Mouse (Mus musculus) midbrain, embryonic 10.5 days (tissue): ENCODE results near the gene Utf1. TPM values are rescaled to one million over a fixed set of nuclear protein-coding genes. Genes with fewer than 3 reads are reported as not detected.

Source experiments
- DNase-seq: peaks from one replicate; pipeline ENCODE4 v3.0.0-alpha.2; 2017; ENCODE audit warnings: low spot score
- H3K27ac ChIP-seq: fragments of 300-500 bp; sonication (generic); replicated peaks from 2 replicates; pipeline ENCODE4 v1.5.1; 2016; ENCODE audit warnings: mild to moderate bottlenecking
- H3K27me3 ChIP-seq: fragments of 300-500 bp; sonication (generic); 2 replicates; pipeline ENCODE4 v1.6.1; 2016; ENCODE audit warnings: low read depth, mild to moderate bottlenecking; ENCODE audit not compliant: poor library complexity, severe bottlenecking
- H3K36me3 ChIP-seq: fragments of 300-500 bp; sonication (generic); 2 replicates; pipeline ENCODE4 v1.6.1; 2016; ENCODE audit warnings: mild to moderate bottlenecking, moderate library complexity
- H3K4me1 ChIP-seq: fragments of 300-500 bp; sonication (generic); 2 replicates; pipeline ENCODE4 v1.6.1; 2016
- H3K4me3 ChIP-seq: fragments of 300-500 bp; sonication (generic); 2 replicates; pipeline ENCODE4 v1.5.1; 2016; ENCODE audit warnings: mild to moderate bottlenecking, moderate library complexity
- H3K9me3 ChIP-seq: fragments of 300-500 bp; sonication (generic); replicated peaks from 2 replicates; pipeline ENCODE4 v1.6.1; 2016; ENCODE audit warnings: mild to moderate bottlenecking
- WGBS: fragments of 180-500 bp; shearing (Covaris S2); methylation state at CpG from one replicate; pipeline ENCODE4 v1.1.7; 2016; 5-methylcytosine and 5-hydroxymethylcytosine counted together
- polyA plus RNA-seq: library from polyadenylated mRNA; unstranded; fragments of >200 nt; fragmentation: Nextera tagmentation; extraction: Ambion mirVana; gene quantifications from 2 replicates; pipeline ENCODE4 v1.2.1, GENCODE M21; 2016

The Utf1 gene
- polyA plus RNA-seq = 0.16 TPM in 1 of 2 replicates, not detected in the other

DNA sequence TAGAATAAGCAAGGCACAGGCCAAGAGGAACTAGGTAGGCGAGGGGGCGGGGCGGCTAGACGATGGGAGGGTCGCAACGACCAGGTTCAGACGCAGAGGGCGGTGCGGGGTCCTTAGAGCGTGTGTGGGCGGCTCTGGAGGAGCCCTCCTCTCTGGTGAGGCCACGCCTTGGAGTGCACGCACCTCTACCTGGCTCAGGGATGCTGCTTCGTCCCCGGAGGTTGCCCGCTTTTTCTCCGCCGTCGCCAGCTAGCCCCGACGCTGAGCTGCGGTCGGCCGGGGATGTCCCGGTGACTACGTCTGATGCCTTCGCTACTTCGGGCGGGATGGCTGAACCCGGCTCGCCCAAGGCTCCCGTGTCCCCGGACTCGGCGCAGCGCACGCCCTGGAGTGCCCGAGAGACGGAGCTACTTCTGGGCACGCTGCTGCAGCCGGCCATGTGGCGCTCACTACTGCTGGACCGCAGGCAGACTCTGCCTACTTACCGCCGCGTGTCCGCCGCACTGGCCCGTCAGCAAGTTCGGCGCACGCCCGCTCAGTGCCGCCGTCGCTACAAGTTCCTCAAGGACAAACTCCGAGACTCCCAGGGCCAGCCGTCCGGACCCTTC is at the start of gene Utf1:
TSS of gene Utf1 (plus strand) at position 116 of the 608 bp plus-strand sequence.
- peaks cover 97% of the 10 kb centered on the region for H3K27me3 ChIP-seq
- H3K9me3 ChIP-seq = no peaks in the 10 kb centered on the region
- under 1% methylated on average over 59 of the region's 59 CpGs for WGBS
- H3K4me3 ChIP-seq = peak within 1 kb of the TSS; percentile 45
- H3K4me1 ChIP-seq = peaks cover 13% of the 10 kb centered on the region
- H3K36me3 ChIP-seq = no peaks in the 10 kb centered on the region
- H3K27ac ChIP-seq = no peak within 1 kb of the TSS
- DNase-seq = peak; percentile 59

GRCm38 (mm10) chr7:139894655-139895557 is 48.7 kb upstream of the Utf1 start, which contains the start of gene Kndc1:
Gene Kndc1 (plus strand): TSS chr7:139894696.
- Histone ChIP-seq H3K9me3 (no peaks in the 10 kb centered on the region), H3K27ac (peak within 1 kb of the TSS; percentile 14; the same call in 1 of the 2 replicates), H3K4me1 (peaks cover 13% of the 10 kb centered on the region), H3K27me3 (peaks cover 69% of the 10 kb centered on the region), H3K36me3 (no peaks in the 10 kb centered on the region), H3K4me3 (peak within 1 kb of the TSS; percentile 66)
- WGBS = 1% methylated on average over 50 of the region's 50 CpGs
- DNase-seq = peak; percentile 57

GRCm38 (mm10) chr7:139896271-139896670 is 47.3 kb upstream of the Utf1 start:
- Histone ChIP-seq H3K4me1 (peaks cover 13% of the 10 kb centered on the region), H3K27me3 (peaks cover 69% of the 10 kb centered on the region), H3K4me3 (no peak overlapping the region), H3K27ac (no peak overlapping the region), H3K36me3 (no peaks in the 10 kb centered on the region), H3K9me3 (no peaks in the 10 kb centered on the region)
- DNase-seq = no peak
- 79% methylated on average over 7 of the region's 7 CpGs for WGBS

DNA sequence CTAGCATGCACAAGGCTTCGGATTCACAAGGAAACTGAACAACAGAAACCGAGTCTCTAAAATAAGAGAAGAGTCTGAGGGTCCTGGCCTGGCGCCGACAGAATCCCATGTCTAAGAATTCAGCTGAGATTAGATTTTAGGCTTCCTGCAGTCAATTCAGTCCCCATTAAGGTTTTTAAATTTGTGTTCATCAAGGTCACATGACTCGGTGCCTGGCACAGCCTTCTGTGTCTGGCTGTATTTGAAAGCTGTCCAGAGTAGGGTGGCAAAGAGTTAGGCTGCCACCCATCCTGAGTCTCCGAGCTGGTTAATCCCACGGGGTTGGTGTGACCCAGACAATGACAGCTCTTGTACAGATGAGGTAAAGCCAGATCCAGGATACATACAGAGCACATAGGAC is 46.8 kb upstream of the Utf1 start:
- Histone ChIP-seq H3K27ac (no peak overlapping the region), H3K4me1 (peaks cover 13% of the 10 kb centered on the region), H3K4me3 (no peak overlapping the region), H3K9me3 (no peaks in the 10 kb centered on the region), H3K36me3 (no peaks in the 10 kb centered on the region), H3K27me3 (peaks cover 68% of the 10 kb centered on the region)
- DNase-seq = no peak
- 87% methylated on average over 7 of the region's 7 CpGs for WGBS

DNA sequence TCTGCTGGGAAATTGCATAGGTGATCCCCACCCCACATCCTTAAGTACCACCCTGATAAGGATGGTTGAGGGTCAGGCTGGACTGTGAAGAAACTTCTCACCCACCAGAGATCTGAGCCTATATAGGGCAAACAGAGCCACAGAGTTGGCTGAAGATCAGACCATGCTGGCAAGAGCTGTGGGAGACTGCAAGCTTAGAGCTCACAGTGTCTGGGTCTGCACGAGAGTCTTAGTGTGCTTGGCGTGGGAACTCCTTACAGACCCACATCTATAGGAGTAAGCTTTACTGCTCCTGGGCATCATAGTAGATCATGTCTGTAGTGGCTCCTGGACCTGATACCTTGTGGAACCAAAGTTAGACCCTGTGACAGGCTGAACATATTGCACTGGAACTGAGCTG is 45.0 kb upstream of the Utf1 start:
- Histone ChIP-seq H3K36me3 (no peaks in the 10 kb centered on the region), H3K4me3 (no peak overlapping the region), H3K27me3 (peaks cover 56% of the 10 kb centered on the region), H3K4me1 (peaks cover 13% of the 10 kb centered on the region), H3K27ac (no peak overlapping the region), H3K9me3 (no peaks in the 10 kb centered on the region)
- 82% methylated on average over 2 of the region's 2 CpGs for WGBS
- DNase-seq = no peak

GRCm38 (mm10) chr7:139899505-139899904 is 44.1 kb upstream of the Utf1 start:
- Histone ChIP-seq H3K36me3 (no peaks in the 10 kb centered on the region), H3K27ac (no peak overlapping the region), H3K9me3 (no peaks in the 10 kb centered on the region), H3K4me3 (no peak overlapping the region), H3K4me1 (peaks cover 10% of the 10 kb centered on the region), H3K27me3 (peaks cover 54% of the 10 kb centered on the region)
- WGBS = 82% methylated on average over 7 of the region's 7 CpGs
- DNase-seq = no peak

GRCm38 (mm10) chr7:139900456-139900855 is 43.1 kb upstream of the Utf1 start:
- peaks cover 49% of the 10 kb centered on the region for H3K27me3 ChIP-seq

DNA sequence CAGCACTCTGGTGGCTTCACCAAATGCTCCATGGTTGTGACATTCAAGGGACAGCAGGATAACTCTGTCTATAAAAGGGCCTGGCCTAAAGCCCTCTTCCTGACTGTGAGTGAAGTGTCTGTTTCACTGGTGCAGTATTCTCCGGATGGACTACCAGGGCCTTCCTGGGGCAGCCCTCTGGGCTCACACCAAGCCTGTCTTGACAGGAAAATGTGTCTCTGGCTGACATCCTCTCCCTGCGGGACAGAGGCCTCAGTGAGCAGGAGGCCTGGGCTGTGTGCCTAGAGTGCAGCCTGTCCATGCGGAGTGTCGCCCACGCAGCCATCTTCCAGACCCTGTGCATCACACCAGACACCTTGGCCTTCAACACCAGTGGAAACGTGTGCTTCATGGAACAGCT is 42.7 kb upstream of the Utf1 start:
- Histone ChIP-seq H3K27ac (no peak overlapping the region), H3K4me1 (peaks cover 8% of the 10 kb centered on the region), H3K4me3 (no peak overlapping the region), H3K36me3 (no peaks in the 10 kb centered on the region), H3K9me3 (no peaks in the 10 kb centered on the region), H3K27me3 (peaks cover 48% of the 10 kb centered on the region)
- WGBS = 88% methylated on average over 6 of the region's 6 CpGs
- DNase-seq = no peak

More at GRCm38 (mm10) chr7:139900456-139900855, 43.1 kb upstream of the Utf1 start:
- Histone ChIP-seq H3K36me3 (no peaks in the 10 kb centered on the region), H3K4me3 (no peak overlapping the region), H3K27ac (no peak overlapping the region), H3K9me3 (no peaks in the 10 kb centered on the region), H3K4me1 (peaks cover 4% of the 10 kb centered on the region)
- DNase-seq = no peak
- 96% methylated on average over 7 of the region's 7 CpGs for WGBS

GRCm38 (mm10) chr7:139901981-139902380 is 41.6 kb upstream of the Utf1 start:
- peaks cover 9% of the 10 kb centered on the region for H3K4me1 ChIP-seq
- no peak for DNase-seq
- no peak overlapping the region for H3K27ac ChIP-seq
- H3K36me3 ChIP-seq = no peaks in the 10 kb centered on the region
- peaks cover 48% of the 10 kb centered on the region for H3K27me3 ChIP-seq
- no peaks in the 10 kb centered on the region for H3K9me3 ChIP-seq
- no peak overlapping the region for H3K4me3 ChIP-seq
- WGBS = 53% methylated on average over 1 of the region's 1 CpGs

DNA sequence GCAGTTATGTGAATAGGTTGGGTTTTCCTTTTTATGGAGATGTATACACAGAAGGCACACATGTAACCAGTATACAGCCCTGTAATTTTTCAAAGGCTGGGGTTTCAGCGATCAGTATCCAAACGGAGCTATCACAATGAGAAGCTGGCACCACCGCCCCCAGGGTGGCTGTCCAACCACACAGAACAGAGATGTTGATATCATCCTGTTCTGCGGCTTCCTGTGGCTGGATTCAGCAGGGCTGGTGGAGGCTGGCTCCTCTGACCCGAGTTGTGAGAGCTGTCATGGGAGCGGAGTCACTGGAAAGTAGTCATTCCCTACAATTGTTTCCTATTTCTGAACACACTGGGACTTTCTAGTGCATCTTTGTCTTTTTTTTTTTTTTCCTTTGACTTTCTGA is 38.3 kb upstream of the Utf1 start:
- peaks cover 15% of the 10 kb centered on the region for H3K4me1 ChIP-seq
- no peak overlapping the region for H3K27ac ChIP-seq
- H3K36me3 ChIP-seq = no peaks in the 10 kb centered on the region
- no peak for DNase-seq
- H3K9me3 ChIP-seq = no peaks in the 10 kb centered on the region
- H3K4me3 ChIP-seq = peak overlapping the region; percentile 25
- WGBS = 36% methylated on average over 6 of the region's 6 CpGs
- peaks cover 44% of the 10 kb centered on the region for H3K27me3 ChIP-seq

GRCm38 (mm10) chr7:139905661-139906060 is 37.9 kb upstream of the Utf1 start:
- H3K4me1 ChIP-seq = peaks cover 15% of the 10 kb centered on the region
- 8% methylated on average over 6 of the region's 6 CpGs for WGBS
- H3K4me3 ChIP-seq = peak overlapping the region; percentile 25
- peaks cover 48% of the 10 kb centered on the region for H3K27me3 ChIP-seq
- H3K36me3 ChIP-seq = no peaks in the 10 kb centered on the region
- DNase-seq = peak; percentile 55
- no peaks in the 10 kb centered on the region for H3K9me3 ChIP-seq
- no peak overlapping the region for H3K27ac ChIP-seq

GRCm38 (mm10) chr7:139908176-139908575 is 35.4 kb upstream of the Utf1 start:
- 72% methylated on average over 5 of the region's 5 CpGs for WGBS
- Histone ChIP-seq H3K4me1 (peaks cover 15% of the 10 kb centered on the region), H3K4me3 (no peak overlapping the region), H3K9me3 (no peaks in the 10 kb centered on the region), H3K27me3 (peaks cover 72% of the 10 kb centered on the region), H3K36me3 (no peaks in the 10 kb centered on the region), H3K27ac (no peak overlapping the region)
- no peak for DNase-seq

DNA sequence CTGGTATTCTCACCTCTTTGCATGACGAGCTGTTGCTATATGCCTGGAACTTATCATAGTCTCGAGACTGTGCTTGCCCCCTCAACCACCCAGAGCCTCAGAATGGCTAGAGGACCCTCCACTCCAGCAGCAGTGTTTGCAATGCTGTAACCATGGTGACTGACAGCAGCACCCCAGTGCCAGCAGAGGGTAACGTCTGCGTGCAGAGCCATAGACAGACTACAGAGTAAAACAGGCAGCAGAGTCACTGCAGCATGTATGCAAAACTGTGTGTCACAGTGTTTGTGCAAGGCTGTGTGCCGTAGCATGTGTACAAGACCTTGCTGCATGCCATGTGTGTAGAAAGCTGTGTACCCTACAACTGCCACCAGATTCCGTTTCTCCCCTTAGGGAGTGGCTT is 34.1 kb upstream of the Utf1 start:
- Histone ChIP-seq H3K36me3 (no peaks in the 10 kb centered on the region), H3K27ac (no peak overlapping the region), H3K4me3 (no peak overlapping the region), H3K27me3 (peaks cover 74% of the 10 kb centered on the region), H3K4me1 (peaks cover 23% of the 10 kb centered on the region), H3K9me3 (no peaks in the 10 kb centered on the region)
- no peak for DNase-seq
- WGBS = 52% methylated on average over 6 of the region's 6 CpGs
